Mouse (Mus musculus) spleen, postnatal 4 days (tissue): ENCODE data around the gene Mrgbp.
A peak's percentile ranks its signal among the peaks of the same experiment; 100 is the strongest.

Source experiments
- DNase-seq, 2 experiments: peaks; one replicate each; pipeline ENCODE4 v3.0.0; 2022; ENCODE audit warnings: low spot score in 2 of 2

Gene Mrgbp

DNA sequence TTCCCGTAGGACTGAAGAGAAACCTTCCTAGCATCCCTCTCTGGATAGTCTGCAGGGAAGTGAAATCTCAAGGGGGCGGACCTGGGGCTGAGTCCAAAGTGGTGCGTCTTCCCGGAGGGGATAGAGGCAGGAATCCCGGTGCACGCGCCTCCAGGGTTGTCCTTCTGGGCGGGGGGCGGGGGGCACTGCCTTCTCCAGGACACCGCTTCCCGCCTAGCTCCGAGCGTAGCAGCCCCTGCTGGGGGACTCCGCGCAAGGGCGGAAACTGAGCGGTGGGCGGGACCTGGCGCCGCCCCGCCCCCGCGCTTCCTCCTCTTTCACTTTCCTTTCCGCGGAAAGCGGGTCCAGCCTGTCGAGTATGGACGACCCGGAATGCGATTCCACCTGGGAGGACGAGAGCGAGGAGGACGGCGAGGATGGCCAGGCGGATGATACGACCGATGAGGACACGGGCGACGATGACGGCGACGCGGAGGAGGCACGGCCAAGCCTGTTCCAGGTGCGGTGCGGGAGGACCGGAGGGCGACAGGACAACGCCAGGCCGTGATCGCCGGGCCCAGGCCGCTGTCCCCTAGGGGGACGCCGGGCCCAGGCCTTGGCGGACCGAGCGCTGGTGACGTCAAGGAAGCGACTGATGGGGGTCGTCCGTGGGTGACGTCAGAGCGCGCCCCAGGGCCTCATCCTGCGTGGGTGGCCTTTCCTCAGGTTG is 8.2 kb downstream of the Mrgbp start, which contains the start of gene Ogfr:
Ogfr (plus strand) TSS at position 123 of the 709 bp plus-strand sequence.
- DNase-seq, result peak; percentile 79 to 91

GRCm38 (mm10) chr2:180597490-180597889 is 16.4 kb downstream of the Mrgbp start, which contains the start of gene Col9a3:
Gene Col9a3 (plus strand): TSS chr2:180597790.
- DNase-seq, result no peak

GRCm38 (mm10) chr2:180598157-180598705 is 17.1 kb downstream of the Mrgbp start:
- no peak for DNase-seq

GRCm38 (mm10) chr2:180600569-180601021 is 19.5 kb downstream of the Mrgbp start:
- no peak for DNase-seq

DNA sequence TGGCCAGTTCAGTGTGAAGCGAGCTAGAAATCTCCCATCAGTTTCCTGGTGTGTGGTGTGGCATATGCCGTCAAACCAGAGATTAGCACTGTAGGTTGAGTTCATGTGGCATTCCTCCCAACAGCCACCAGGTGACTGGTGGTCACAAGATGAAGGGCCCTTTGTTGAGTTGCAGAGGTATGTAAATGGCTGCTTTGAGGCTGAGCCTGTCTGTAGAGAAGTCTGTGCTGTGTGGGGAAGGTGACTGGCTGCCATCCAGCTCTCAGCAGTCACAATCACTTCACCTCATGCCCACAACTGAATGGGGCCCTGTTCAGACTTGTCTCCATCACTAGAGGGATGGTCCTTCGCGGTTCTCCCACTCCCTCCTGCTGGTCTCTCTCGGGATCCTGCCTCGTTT is 23.7 kb downstream of the Mrgbp start:
- DNase-seq, result no peak

GRCm38 (mm10) chr2:180610283-180610682 is 29.2 kb downstream of the Mrgbp start:
- no peak for DNase-seq

DNA sequence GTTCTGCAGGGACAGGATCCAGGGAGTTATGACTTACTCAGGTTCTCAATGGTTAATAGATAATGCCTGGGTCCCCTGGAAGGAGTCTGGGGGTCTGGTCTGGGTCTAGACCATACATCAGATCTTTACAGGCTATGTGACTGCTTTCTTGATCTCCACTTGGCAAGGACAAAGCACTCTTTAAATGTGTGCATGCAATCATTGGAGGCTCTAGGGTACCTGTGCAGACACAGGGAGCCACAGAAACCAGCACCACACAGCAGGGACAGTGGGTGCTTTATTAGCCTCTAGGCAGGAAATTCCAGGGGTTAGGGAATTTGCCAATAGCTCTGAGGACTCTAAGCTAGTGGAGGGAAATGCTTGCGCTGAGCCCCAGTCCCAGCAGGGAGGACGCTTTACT is 30.8 kb downstream of the Mrgbp start:
- no peak for DNase-seq
